Mouse (Mus musculus) midbrain, embryonic 14.5 days (tissue): ENCODE measurements at regions not wholly inside any gene's neighbourhood (a gene's known extent, or its start where the extent isn't known, plus 50 kb on each side); places are given as distances from the start of the nearest gene placed in this dataset.

Experiments
- ATAC-seq: fragments of 200-750 bp; cut with Nextera tagmentation; 2 replicates; pipeline ENCODE4 v1.8.0; 2017; ENCODE audit warnings: moderate number of reproducible peaks, moderate library complexity; ENCODE audit not compliant: low FRiP score, low TSS enrichment
- DNase-seq: peaks from one replicate; pipeline ENCODE4 v3.0.0-alpha.2; 2015
- H3K27ac ChIP-seq: fragments of 300-500 bp; sonication (generic); replicated peaks from 2 replicates; pipeline ENCODE4 v1.5.1; 2014; ENCODE audit warnings: mild to moderate bottlenecking, low read depth, low read length, moderate library complexity
- H3K27me3 ChIP-seq: fragments of 300-500 bp; sonication (generic); 2 replicates; pipeline ENCODE4 v1.6.1; 2014; ENCODE audit warnings: low read length, control low read depth, mixed read lengths; ENCODE audit not compliant: control insufficient read depth, insufficient read depth
- H3K36me3 ChIP-seq: fragments of 300-500 bp; sonication (generic); 2 replicates; pipeline ENCODE4 v1.6.1; 2014; ENCODE audit warnings: low read length, control low read depth; ENCODE audit not compliant: control insufficient read depth, insufficient read depth
- H3K4me1 ChIP-seq: fragments of 300-500 bp; sonication (generic); 2 replicates; pipeline ENCODE4 v1.6.1; 2014; ENCODE audit warnings: mild to moderate bottlenecking, antibody characterized with exemption, low read length, control low read depth; ENCODE audit not compliant: control insufficient read depth, insufficient read depth
- H3K4me2 ChIP-seq: fragments of 300-500 bp; sonication (generic); 2 replicates; pipeline ENCODE4 v1.6.1; 2014; ENCODE audit warnings: mild to moderate bottlenecking, low read length, moderate library complexity
- H3K4me3 ChIP-seq: fragments of 300-500 bp; sonication (generic); replicated peaks from 2 replicates; pipeline ENCODE4 v1.5.1; 2014; ENCODE audit warnings: low read depth, low read length
- H3K9ac ChIP-seq: fragments of 300-500 bp; sonication (generic); replicated peaks from 2 replicates; pipeline ENCODE4 v1.6.1; 2014; ENCODE audit warnings: mild to moderate bottlenecking, low read length, moderate library complexity
- H3K9me3 ChIP-seq: fragments of 300-500 bp; sonication (generic); 2 replicates; pipeline ENCODE4 v1.6.1; 2016; ENCODE audit warnings: low read length, control low read depth, mixed read lengths; ENCODE audit not compliant: control insufficient read depth
- WGBS: fragments of 180-500 bp; shearing (Covaris S2); extraction: QIAGEN DNeasy Blood & Tissue Kit; methylation state at CpG from one replicate; pipeline ENCODE4 v1.1.7; 2014; 5-methylcytosine and 5-hydroxymethylcytosine counted together

GRCm38 (mm10) chr13:82187196-82187595 is 404.3 kb downstream of the Cetn3 start:
- no peak overlapping the region for H3K27ac ChIP-seq
- no peaks in the 10 kb centered on the region for H3K9me3 ChIP-seq
- H3K4me2 ChIP-seq = no peak overlapping the region
- H3K36me3 ChIP-seq = no peaks in the 10 kb centered on the region
- no peak overlapping the region for H3K4me3 ChIP-seq
- H3K4me1 ChIP-seq = no peaks in the 10 kb centered on the region
- no peaks in the 10 kb centered on the region for H3K27me3 ChIP-seq
- no peak for ATAC-seq
- peak; percentile 1 for DNase-seq
- H3K9ac ChIP-seq = no peak overlapping the region

- Histone ChIP-seq H3K27me3 (no peaks in the 10 kb centered on the region), H3K4me1 (no peaks in the 10 kb centered on the region), H3K4me3 (no peak overlapping the region), H3K27ac (no peak overlapping the region), H3K9ac (no peak overlapping the region), H3K36me3 (no peaks in the 10 kb centered on the region), H3K4me2 (no peak overlapping the region), H3K9me3 (no peaks in the 10 kb centered on the region)
- no peak for DNase-seq
- ATAC-seq = no peak
- WGBS = 84% methylated on average over 1 of the region's 1 CpGs
These were observed 417.9 kb downstream of the Cetn3 start for GRCm38 (mm10) chr13:82200739-82201138.

GRCm38 (mm10) chr13:82225430-82225829 is 442.6 kb downstream of the Cetn3 start:
- no peaks in the 10 kb centered on the region for H3K9me3 ChIP-seq
- no peaks in the 10 kb centered on the region for H3K36me3 ChIP-seq
- no peak overlapping the region for H3K4me3 ChIP-seq
- H3K4me1 ChIP-seq = no peaks in the 10 kb centered on the region
- DNase-seq (no peak), ATAC-seq (no peak)
- H3K9ac ChIP-seq = no peak overlapping the region
- H3K4me2 ChIP-seq = no peak overlapping the region
- H3K27ac ChIP-seq = no peak overlapping the region
- H3K27me3 ChIP-seq = no peaks in the 10 kb centered on the region

GRCm38 (mm10) chr13:82233901-82234300 is 451.0 kb downstream of the Cetn3 start:
- 81% methylated on average over 2 of the region's 2 CpGs for WGBS
- H3K4me1 ChIP-seq = no peaks in the 10 kb centered on the region

GRCm38 (mm10) chr13:82246231-82246630 is 463.4 kb downstream of the Cetn3 start:
- Histone ChIP-seq H3K27me3 (no peaks in the 10 kb centered on the region), H3K4me3 (no peak overlapping the region), H3K9me3 (no peaks in the 10 kb centered on the region), H3K4me1 (no peaks in the 10 kb centered on the region), H3K27ac (no peak overlapping the region), H3K9ac (no peak overlapping the region), H3K36me3 (no peaks in the 10 kb centered on the region), H3K4me2 (no peak overlapping the region)
- whole genome bisulfite sequencing = 96% methylated on average over 1 of the region's 1 CpGs
- no peak for ATAC-seq
- no peak for DNase-seq

More at GRCm38 (mm10) chr13:82233901-82234300, 451.0 kb downstream of the Cetn3 start:
- Histone ChIP-seq H3K9me3 (no peaks in the 10 kb centered on the region), H3K4me3 (no peak overlapping the region), H3K36me3 (no peaks in the 10 kb centered on the region), H3K4me2 (no peak overlapping the region), H3K9ac (no peak overlapping the region), H3K27ac (no peak overlapping the region), H3K27me3 (no peaks in the 10 kb centered on the region)
- no peak for DNase-seq
- no peak for ATAC-seq

- no peak overlapping the region for H3K4me3 ChIP-seq
- DNase-seq (no peak), ATAC-seq (no peak)
- no peaks in the 10 kb centered on the region for H3K9me3 ChIP-seq
- H3K9ac ChIP-seq = no peak overlapping the region
- no peaks in the 10 kb centered on the region for H3K27me3 ChIP-seq
- no peak overlapping the region for H3K27ac ChIP-seq
- H3K4me1 ChIP-seq = no peaks in the 10 kb centered on the region
- H3K4me2 ChIP-seq = no peak overlapping the region
- no peaks in the 10 kb centered on the region for H3K36me3 ChIP-seq
- WGBS = 92% methylated on average over 6 of the region's 6 CpGs
These were observed 467.5 kb downstream of the Cetn3 start for GRCm38 (mm10) chr13:82250361-82250760.

- ATAC-seq (no peak), DNase-seq (no peak)
- Histone ChIP-seq H3K4me1 (no peaks in the 10 kb centered on the region), H3K27me3 (no peaks in the 10 kb centered on the region), H3K4me2 (no peak overlapping the region), H3K9ac (no peak overlapping the region), H3K4me3 (no peak overlapping the region), H3K9me3 (no peaks in the 10 kb centered on the region), H3K27ac (no peak overlapping the region), H3K36me3 (no peaks in the 10 kb centered on the region)
- 92% methylated on average over 1 of the region's 1 CpGs for WGBS
These were observed 475.6 kb downstream of the Cetn3 start for GRCm38 (mm10) chr13:82258491-82258935.

- H3K4me1 ChIP-seq = no peaks in the 10 kb centered on the region
- H3K4me2 ChIP-seq = no peak overlapping the region
- ATAC-seq (no peak), DNase-seq (no peak)
- H3K9ac ChIP-seq = no peak overlapping the region
- no peaks in the 10 kb centered on the region for H3K27me3 ChIP-seq
- 73% methylated on average over 2 of the region's 2 CpGs for WGBS
- H3K4me3 ChIP-seq = no peak overlapping the region
- H3K9me3 ChIP-seq = no peaks in the 10 kb centered on the region
- H3K36me3 ChIP-seq = no peaks in the 10 kb centered on the region
- no peak overlapping the region for H3K27ac ChIP-seq
These were observed 481.4 kb downstream of the Cetn3 start for GRCm38 (mm10) chr13:82264236-82264635.

GRCm38 (mm10) chr13:82265170-82265569 is 482.3 kb downstream of the Cetn3 start:
- Histone ChIP-seq H3K4me1 (no peaks in the 10 kb centered on the region), H3K9me3 (no peaks in the 10 kb centered on the region), H3K4me3 (no peak overlapping the region), H3K27ac (no peak overlapping the region), H3K27me3 (no peaks in the 10 kb centered on the region), H3K36me3 (no peaks in the 10 kb centered on the region), H3K9ac (no peak overlapping the region), H3K4me2 (no peak overlapping the region)
- peak; percentile 42 for DNase-seq
- ATAC-seq = no peak
- 10% methylated on average over 3 of the region's 3 CpGs for WGBS
